Mouse (Mus musculus): ENCODE results near the gene Olfr166.

GRCm38 (mm10) chr16:19483394-19483793 is at the start of gene Olfr166:
- TF ChIP-seq CTCF (IDR thresholded peaks at IDR 0.05; ENCODE audit: low read depth) (no peak), EP300 (IDR thresholded peaks at IDR 0.05; ENCODE audit: low read depth) (no peak)

All from heart, postnatal 0 days (tissue).